Mouse (Mus musculus) spleen, adult 2 months (tissue): ENCODE data around the gene Ctrb1. TPM values are rescaled to one million over a fixed set of nuclear protein-coding genes. Genes with fewer than 3 reads are reported as not detected.

Experiments
- DNase-seq, 2 experiments: peaks; one replicate each; pipeline versions ENCODE4 v3.0.0 to v3.0.0-alpha.2; 2012 to 2021; ENCODE audit warnings: low spot score in 2 of 2, low read depth in 1 of 2
- H3K27ac ChIP-seq: fragments of 200-500 bp; 2 replicates; pipeline ENCODE4 v1.5.1; 2012; ENCODE audit warnings: low read length, inconsistent platforms; ENCODE audit not compliant: insufficient read depth
- H3K27me3 ChIP-seq: fragments of 200-500 bp; 2 replicates; pipeline ENCODE4 v1.6.1; 2012; ENCODE audit warnings: mild to moderate bottlenecking, moderate library complexity, low read length, inconsistent platforms; ENCODE audit not compliant: control insufficient read depth, insufficient read depth
- H3K36me3 ChIP-seq: fragments of 200-500 bp; 2 replicates; pipeline ENCODE4 v1.6.1; 2012; ENCODE audit warnings: mild to moderate bottlenecking, low read length, inconsistent platforms; ENCODE audit not compliant: control insufficient read depth, insufficient read depth
- H3K4me1 ChIP-seq: fragments of 200-500 bp; 2 replicates; pipeline ENCODE4 v1.6.1; 2011; ENCODE audit warnings: inconsistent platforms; ENCODE audit not compliant: control insufficient read depth, insufficient read depth, insufficient read length
- H3K4me3 ChIP-seq: fragments of 200-500 bp; 2 replicates; pipeline ENCODE4 v1.5.1; 2011; ENCODE audit warnings: mild to moderate bottlenecking, inconsistent platforms; ENCODE audit not compliant: insufficient read depth, insufficient read length; ENCODE audit errors: extremely low read depth
- CTCF ChIP-seq: fragments of 200-500 bp; IDR thresholded peaks from 2 replicates; pipeline ENCODE4 v1.5.1; 2011; ENCODE audit warnings: mild to moderate bottlenecking, inconsistent platforms; ENCODE audit not compliant: insufficient read depth, insufficient read length, insufficient replicate concordance; ENCODE audit errors: extremely low read depth
- POLR2A ChIP-seq: fragments of 200-500 bp; IDR thresholded peaks from 2 replicates; pipeline ENCODE4 v1.6.1; 2011; ENCODE audit warnings: low read depth, low read length, inconsistent platforms
- WGBS: fragments of 180-500 bp; shearing (Covaris S2); methylation state at CpG from one replicate; pipeline ENCODE4 v1.1.7; 2018; 5-methylcytosine and 5-hydroxymethylcytosine counted together
- polyA plus RNA-seq: library from polyadenylated mRNA; depleted of rRNA; stranded (reverse); fragments of >200 nt; gene quantifications from 2 replicates; pipeline ENCODE4 v1.2.3, GENCODE M21; 2012

Gene Ctrb1
- polyA plus RNA-seq, 1 experiment = 23,675 TPM

- H3K4me1 ChIP-seq = peaks cover 6% of the 10 kb centered on the region; the same call in 1 of the 2 replicates
- peaks cover 16% of the 10 kb centered on the region for H3K27me3 ChIP-seq
- H3K36me3 ChIP-seq = no peaks in the 10 kb centered on the region
- H3K4me3 ChIP-seq = no peak overlapping the region
- H3K27ac ChIP-seq = peak overlapping the region; percentile 60
- no peak for TF ChIP-seq CTCF
- DNase-seq = no peak
- 50% methylated on average over 6 of the region's 6 CpGs for WGBS
Observed at GRCm38 (mm10) chr8:111734244-111734960, 43.6 kb upstream of the Ctrb1 start.

GRCm38 (mm10) chr8:111733581-111734243 is 42.9 kb upstream of the Ctrb1 start:
- TF ChIP-seq POLR2A (no peak), CTCF (no peak)
- WGBS = 28% methylated on average over 5 of the region's 5 CpGs
- DNase-seq = no peak
- Histone ChIP-seq H3K36me3 (no peaks in the 10 kb centered on the region), H3K27ac (peak overlapping the region; percentile 35; the same call in 1 of the 2 replicates), H3K27me3 (peaks cover 16% of the 10 kb centered on the region), H3K4me1 (peaks cover 6% of the 10 kb centered on the region; the same call in 1 of the 2 replicates), H3K4me3 (no peak overlapping the region)

- Histone ChIP-seq H3K4me3 (peak overlapping the region; percentile 56), H3K4me1 (peaks cover 6% of the 10 kb centered on the region; the same call in 1 of the 2 replicates), H3K27ac (no peak overlapping the region; the same call in 1 of the 2 replicates), H3K36me3 (no peaks in the 10 kb centered on the region), H3K27me3 (peaks cover 16% of the 10 kb centered on the region)
- no peak for DNase-seq
- WGBS = 34% methylated on average over 10 of the region's 10 CpGs
- no peak for TF ChIP-seq POLR2A
- no peak for TF ChIP-seq CTCF
Observed at GRCm38 (mm10) chr8:111732406-111733085, 41.7 kb upstream of the Ctrb1 start.

DNA sequence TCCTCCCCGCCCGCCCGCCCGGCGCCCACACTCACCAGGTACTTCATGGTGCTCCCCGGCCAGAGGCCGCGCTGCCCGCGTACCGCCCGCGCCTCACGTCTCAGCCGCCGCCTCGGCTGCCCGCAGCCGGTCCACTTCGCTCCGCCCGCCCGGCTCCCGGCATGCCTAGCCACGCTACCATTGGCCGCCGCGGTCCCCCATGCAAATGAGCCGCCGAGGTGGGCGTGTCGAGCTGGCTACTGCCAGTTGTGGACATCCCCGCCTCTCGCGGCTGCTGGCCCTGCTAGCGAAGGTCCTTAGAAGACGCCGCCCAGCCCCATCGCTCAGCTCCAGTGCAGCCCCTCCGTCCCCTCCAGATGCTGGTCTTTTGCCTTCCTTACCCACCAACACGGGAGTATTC is 41.2 kb upstream of the Ctrb1 start:
- Histone ChIP-seq H3K27ac (no peak overlapping the region), H3K4me1 (peaks cover 6% of the 10 kb centered on the region; the same call in 1 of the 2 replicates), H3K4me3 (peak overlapping the region; percentile 56), H3K36me3 (no peaks in the 10 kb centered on the region), H3K27me3 (peaks cover 16% of the 10 kb centered on the region)
- WGBS = 2% methylated on average over 30 of the region's 41 CpGs
- no peak for TF ChIP-seq CTCF
- no peak for TF ChIP-seq POLR2A
- peak; percentile 25 to 76 for DNase-seq

- Histone ChIP-seq H3K27me3 (peaks cover 16% of the 10 kb centered on the region), H3K27ac (no peak overlapping the region), H3K36me3 (no peaks in the 10 kb centered on the region), H3K4me1 (peaks cover 6% of the 10 kb centered on the region; the same call in 1 of the 2 replicates), H3K4me3 (peak overlapping the region; percentile 56)
- 3% methylated on average over 37 of the region's 39 CpGs for WGBS
- TF ChIP-seq CTCF = no peak
- no peak for TF ChIP-seq POLR2A
- no peak for DNase-seq
Observed at GRCm38 (mm10) chr8:111731231-111731977, 40.6 kb upstream of the Ctrb1 start.
